Mouse (Mus musculus): Measurements from ENCODE around the gene Otoa. TPM values are rescaled to one million over a fixed set of nuclear protein-coding genes. Genes with fewer than 3 reads are reported as not detected.
A peak's percentile ranks its signal among the peaks of the same experiment; 100 is the strongest.

Gene Otoa
- polyA plus RNA-seq, 1 experiment from 2014 or later: 0.13 TPM

- no peak overlapping the region; the same call in 1 of the 2 replicates for H3K27ac ChIP-seq
- H3K36me3 ChIP-seq: no peaks in the 10 kb centered on the region
- peaks cover 25% of the 10 kb centered on the region for H3K4me1 ChIP-seq
- H3K27me3 ChIP-seq: no peaks in the 10 kb centered on the region
- ATAC-seq (ENCODE audit: low FRiP score, low read depth): 0 out of 2 replicates have a peak, but pooled peaks have one; percentile 14
- H3K4me2 ChIP-seq (replicated peaks): no peak overlapping the region
- no peak overlapping the region for H3K4me3 ChIP-seq
- no peaks in the 10 kb centered on the region for H3K9me3 ChIP-seq
- H3K9ac ChIP-seq: no peak overlapping the region; the same call in 1 of the 2 replicates
- WGBS: 22% methylated on average over 4 of the region's 4 CpGs
Observed at GRCm38 (mm10) chr7:121085500-121085899, 4.0 kb downstream of the Otoa start.

DNA sequence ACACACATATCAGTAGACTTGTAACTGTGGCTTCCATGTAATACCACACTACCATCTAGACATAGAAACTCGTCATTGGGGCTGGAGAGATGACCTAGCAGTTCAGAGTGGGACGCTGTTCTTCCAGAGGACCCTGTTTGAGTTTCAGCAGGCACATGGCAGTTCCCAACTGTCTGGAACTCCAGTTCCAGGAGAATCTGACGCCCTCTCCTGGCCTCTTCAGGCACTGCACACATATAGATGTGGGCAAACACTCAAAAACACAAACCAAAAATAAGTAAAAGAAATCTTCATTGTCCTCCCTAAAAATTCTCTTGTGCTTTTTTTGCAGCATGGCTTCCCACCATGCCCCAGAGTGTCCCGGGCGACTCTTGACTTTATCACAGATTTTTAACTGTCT, 7.3 kb downstream of the Otoa start:
- Histone ChIP-seq H3K4me1 (peaks cover 20% of the 10 kb centered on the region), H3K9me3 (no peaks in the 10 kb centered on the region), H3K27ac (no peak overlapping the region), H3K9ac (no peak overlapping the region), H3K4me2 (replicated peaks) (no peak overlapping the region), H3K4me3 (no peak overlapping the region), H3K36me3 (no peaks in the 10 kb centered on the region), H3K27me3 (no peaks in the 10 kb centered on the region)
- 78% methylated on average over 5 of the region's 5 CpGs for WGBS
- ATAC-seq (ENCODE audit: low FRiP score, low read depth): no peak

DNA sequence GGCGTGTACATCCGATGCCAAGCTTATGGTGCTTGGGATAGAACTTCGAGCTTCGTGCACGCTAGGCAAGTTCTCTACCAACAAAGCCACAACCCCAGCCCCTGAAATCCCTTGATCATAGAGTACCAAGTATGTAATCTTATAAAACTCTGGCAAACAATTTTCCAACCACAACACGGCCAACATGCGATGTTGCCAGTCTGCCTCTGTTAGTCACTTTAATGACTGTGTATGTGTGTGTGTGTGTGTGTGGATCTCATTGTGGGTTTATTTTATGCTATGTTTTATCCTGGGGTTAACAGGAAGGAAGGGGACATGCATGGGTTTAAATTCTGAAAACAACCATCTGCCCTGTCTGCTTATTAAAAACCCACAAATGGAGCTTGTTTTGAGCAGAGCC, 9.3 kb downstream of the Otoa start:
- Histone ChIP-seq H3K27ac (no peak overlapping the region), H3K4me3 (no peak overlapping the region), H3K9ac (no peak overlapping the region), H3K27me3 (no peaks in the 10 kb centered on the region), H3K4me1 (peaks cover 5% of the 10 kb centered on the region), H3K4me2 (replicated peaks) (no peak overlapping the region), H3K36me3 (no peaks in the 10 kb centered on the region), H3K9me3 (no peaks in the 10 kb centered on the region)
- 85% methylated on average over 7 of the region's 7 CpGs for WGBS
- ATAC-seq (ENCODE audit: low FRiP score, low read depth): no peak

DNA sequence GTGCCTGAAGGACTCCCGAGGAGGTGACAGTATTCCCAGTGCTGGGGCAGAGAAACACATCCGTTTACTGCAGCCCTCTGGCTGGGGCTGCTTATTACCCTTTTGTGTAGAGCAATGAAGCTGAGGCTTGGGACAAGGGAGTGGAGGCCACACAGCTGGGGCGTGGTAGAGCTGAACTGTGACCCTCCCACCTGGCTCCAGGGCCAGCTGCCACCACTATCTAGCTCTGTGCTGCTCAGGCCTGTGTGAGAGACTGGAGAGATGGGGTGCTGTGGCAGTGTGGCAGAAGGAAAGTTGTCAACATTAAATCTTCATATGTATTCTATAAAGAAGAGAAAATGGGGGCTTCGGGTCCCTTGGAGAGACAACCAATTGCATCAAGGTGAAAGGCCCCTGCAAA, 11.6 kb downstream of the Otoa start:
- no peaks in the 10 kb centered on the region for H3K27me3 ChIP-seq
- H3K4me3 ChIP-seq: no peak overlapping the region
- no peak overlapping the region for H3K27ac ChIP-seq
- WGBS: 44% methylated on average over 4 of the region's 4 CpGs
- H3K9me3 ChIP-seq: no peaks in the 10 kb centered on the region
- ATAC-seq (ENCODE audit: low FRiP score, low read depth): no peak
- H3K4me2 ChIP-seq (replicated peaks): no peak overlapping the region
- H3K4me1 ChIP-seq: no peaks in the 10 kb centered on the region
- no peaks in the 10 kb centered on the region for H3K36me3 ChIP-seq
- no peak overlapping the region for H3K9ac ChIP-seq

- Histone ChIP-seq H3K27me3 (no peaks in the 10 kb centered on the region), H3K9ac (no peak overlapping the region), H3K27ac (no peak overlapping the region), H3K9me3 (no peaks in the 10 kb centered on the region), H3K36me3 (no peaks in the 10 kb centered on the region), H3K4me2 (replicated peaks) (no peak overlapping the region), H3K4me1 (no peaks in the 10 kb centered on the region), H3K4me3 (no peak overlapping the region)
- 85% methylated on average over 8 of the region's 10 CpGs for WGBS
- ATAC-seq (ENCODE audit: low FRiP score, low read depth): no peak
Observed at GRCm38 (mm10) chr7:121098614-121099389, 17.4 kb downstream of the Otoa start.

DNA sequence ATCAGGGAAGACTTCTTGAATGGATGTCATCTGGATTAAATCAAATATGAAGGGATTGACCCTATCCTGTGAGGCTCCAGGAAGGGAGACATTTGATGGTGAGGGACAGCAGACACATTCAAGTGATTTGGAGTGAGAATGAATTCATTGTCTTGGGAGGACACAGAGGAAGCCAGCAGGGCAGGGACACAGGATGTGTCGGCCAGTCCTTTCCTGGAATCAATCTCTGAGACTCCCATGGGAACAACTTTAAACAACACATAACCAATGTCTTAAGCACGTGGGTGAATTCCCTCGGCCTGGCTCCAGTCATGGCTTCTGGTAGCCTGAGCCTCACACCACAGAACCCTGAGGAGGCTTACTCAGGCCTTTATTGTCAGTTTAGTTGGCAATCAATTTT, 26.4 kb downstream of the Otoa start:
- H3K36me3 ChIP-seq: no peaks in the 10 kb centered on the region
- no peak overlapping the region for H3K4me3 ChIP-seq
- H3K9me3 ChIP-seq: no peaks in the 10 kb centered on the region
- no peak overlapping the region for H3K9ac ChIP-seq
- ATAC-seq (ENCODE audit: low FRiP score, low read depth): no peak
- H3K27me3 ChIP-seq: no peaks in the 10 kb centered on the region
- no peak overlapping the region for H3K27ac ChIP-seq
- H3K4me2 ChIP-seq (replicated peaks): no peak overlapping the region
- no peaks in the 10 kb centered on the region for H3K4me1 ChIP-seq
- 71% methylated on average over 3 of the region's 3 CpGs for WGBS

DNA sequence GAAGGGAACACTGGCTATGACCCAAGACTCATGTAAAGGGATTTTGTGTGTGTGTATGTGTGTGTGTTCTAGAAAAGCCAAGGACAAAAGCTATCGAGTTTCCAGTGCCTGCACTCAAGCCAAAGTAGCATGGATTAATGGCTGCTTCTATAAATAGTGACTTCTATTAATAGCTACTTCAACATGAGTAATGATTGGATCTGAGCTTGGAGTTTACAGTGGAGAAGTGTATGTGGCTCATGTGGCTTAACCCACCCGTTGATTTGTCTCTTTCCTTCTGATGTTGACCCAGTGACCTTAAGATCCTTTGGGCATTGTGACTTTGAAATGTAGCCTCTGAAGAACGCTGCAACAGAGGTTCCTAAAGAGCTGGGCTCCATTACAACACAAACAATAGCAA, 29.9 kb downstream of the Otoa start:
- WGBS: 46% methylated on average over 3 of the region's 3 CpGs
- no peak for ATAC-seq (ENCODE audit: low FRiP score, low read depth)
- Histone ChIP-seq H3K9me3 (no peaks in the 10 kb centered on the region), H3K4me2 (replicated peaks) (no peak overlapping the region), H3K27ac (no peak overlapping the region), H3K4me1 (no peaks in the 10 kb centered on the region), H3K4me3 (no peak overlapping the region), H3K9ac (no peak overlapping the region), H3K27me3 (no peaks in the 10 kb centered on the region), H3K36me3 (no peaks in the 10 kb centered on the region)

GRCm38 (mm10) chr7:121111762-121112161, 30.3 kb downstream of the Otoa start:
- no peaks in the 10 kb centered on the region for H3K36me3 ChIP-seq
- no peak overlapping the region for H3K4me2 ChIP-seq (replicated peaks)
- WGBS: 64% methylated on average over 3 of the region's 3 CpGs
- H3K4me3 ChIP-seq: no peak overlapping the region
- no peak overlapping the region for H3K27ac ChIP-seq
- H3K9me3 ChIP-seq: no peaks in the 10 kb centered on the region
- no peaks in the 10 kb centered on the region for H3K27me3 ChIP-seq
- no peak overlapping the region for H3K9ac ChIP-seq
- no peak for ATAC-seq (ENCODE audit: low FRiP score, low read depth)
- no peaks in the 10 kb centered on the region for H3K4me1 ChIP-seq

DNA sequence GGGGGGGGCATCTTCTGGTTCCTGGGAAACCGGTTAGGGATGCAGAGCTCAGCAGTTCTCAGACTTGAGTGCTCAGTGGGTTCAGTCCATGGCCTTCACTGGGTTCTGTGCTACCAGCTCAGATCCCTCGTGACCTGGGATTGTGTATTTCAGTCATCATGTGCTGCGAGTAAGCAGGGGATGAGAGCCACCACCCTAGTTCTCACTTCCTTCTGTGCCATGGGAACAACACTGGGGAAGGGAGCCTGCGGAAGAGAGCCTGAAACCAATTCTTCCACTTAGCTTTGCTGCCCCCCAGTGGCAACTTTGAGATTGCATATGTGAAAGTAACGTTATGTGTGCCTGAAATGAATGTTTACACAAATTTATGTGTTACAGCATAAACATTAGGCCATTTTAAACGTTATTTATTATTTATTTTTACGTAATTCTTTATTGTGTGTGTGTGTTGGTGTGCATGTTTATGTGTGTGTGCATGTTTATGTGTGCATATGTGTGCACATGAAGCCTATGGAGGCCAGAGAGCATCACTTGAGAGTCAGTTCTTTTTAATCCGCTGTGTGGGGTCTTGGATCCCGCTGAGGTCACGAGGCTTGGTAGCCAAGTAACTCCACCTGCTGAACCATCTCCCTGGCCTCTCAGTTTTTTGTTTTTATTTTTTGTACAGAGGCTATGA, 38.8 kb downstream of the Otoa start:
- WGBS: 12% methylated on average over 10 of the region's 10 CpGs
- Histone ChIP-seq H3K36me3 (no peaks in the 10 kb centered on the region), H3K4me3 (no peak overlapping the region), H3K9ac (no peak overlapping the region), H3K9me3 (no peaks in the 10 kb centered on the region), H3K4me2 (replicated peaks) (0 out of 2 replicates have a peak overlapping the region, but pooled peaks have one; percentile 27), H3K27ac (no peak overlapping the region), H3K4me1 (no peaks in the 10 kb centered on the region), H3K27me3 (no peaks in the 10 kb centered on the region)
- ATAC-seq (ENCODE audit: low FRiP score, low read depth): peak; percentile 66; the same call in 1 of the 2 replicates

GRCm38 (mm10) chr7:121130837-121131236, 49.4 kb downstream of the Otoa start:
- H3K4me2 ChIP-seq (replicated peaks): no peak overlapping the region
- no peak overlapping the region for H3K27ac ChIP-seq
- 0 out of 2 replicates have a peak, but pooled peaks cover 7% of the 10 kb centered on the region for H3K9me3 ChIP-seq
- no peak overlapping the region for H3K9ac ChIP-seq
- no peaks in the 10 kb centered on the region for H3K27me3 ChIP-seq
- H3K36me3 ChIP-seq: no peaks in the 10 kb centered on the region
- no peak for ATAC-seq (ENCODE audit: low FRiP score, low read depth)
- WGBS: 94% methylated on average over 2 of the region's 2 CpGs
- peaks cover 11% of the 10 kb centered on the region; the same call in 1 of the 2 replicates for H3K4me1 ChIP-seq
- no peak overlapping the region for H3K4me3 ChIP-seq

- H3K36me3 ChIP-seq: no peaks in the 10 kb centered on the region
- H3K9me3 ChIP-seq: no peaks in the 10 kb centered on the region
- no peaks in the 10 kb centered on the region for H3K27me3 ChIP-seq
- H3K4me1 ChIP-seq: no peaks in the 10 kb centered on the region
- no peak overlapping the region for H3K27ac ChIP-seq
- no peak overlapping the region for H3K4me2 ChIP-seq (replicated peaks)
- 79% methylated on average over 5 of the region's 5 CpGs for WGBS
- no peak overlapping the region for H3K4me3 ChIP-seq
- no peak overlapping the region for H3K9ac ChIP-seq
- no peak for ATAC-seq (ENCODE audit: low FRiP score, low read depth)
Observed at GRCm38 (mm10) chr7:121141274-121141673, 59.8 kb downstream of the Otoa start.

- Histone ChIP-seq H3K4me3 (no peak overlapping the region), H3K4me2 (replicated peaks) (no peak overlapping the region), H3K9ac (no peak overlapping the region), H3K27ac (no peak overlapping the region), H3K27me3 (no peaks in the 10 kb centered on the region), H3K4me1 (no peaks in the 10 kb centered on the region), H3K9me3 (no peaks in the 10 kb centered on the region; the same call in 1 of the 2 replicates), H3K36me3 (no peaks in the 10 kb centered on the region)
- WGBS: 82% methylated on average over 5 of the region's 5 CpGs
- no peak for ATAC-seq (ENCODE audit: low FRiP score, low read depth)
Observed at GRCm38 (mm10) chr7:121150662-121151061, 69.2 kb downstream of the Otoa start.

All from limb, embryonic 13.5 days (tissue).